Mouse (Mus musculus) v-Abl transformed pro-B cells (cell line): ENCODE data around the gene Dab1.

Experiments
- in situ Hi-C, 2 experiments: fragments of 400-800 bp; cut with MboI; formaldehyde crosslinking; loops; one replicate each; pipeline ENCODE4 v1.15.1; 2025; ENCODE audit not compliant: unreplicated experiment in 2 of 2

The Dab1 gene

GRCm38 (mm10) chr4:104547091-104547490, 927.9 kb downstream of the Dab1 start:
- in situ Hi-C loops = no loop called here

- in situ Hi-C loops = no loop called here
These were observed 929.1 kb downstream of the Dab1 start for GRCm38 (mm10) chr4:104548287-104548686.

- in situ Hi-C loops = no loop called here
These were observed 931.5 kb downstream of the Dab1 start for GRCm38 (mm10) chr4:104550581-104551205.

- in situ Hi-C loops = no loop called here
These were observed 932.4 kb downstream of the Dab1 start for GRCm38 (mm10) chr4:104551390-104552070.

- in situ Hi-C loops = no loop called here
These were observed 936.2 kb downstream of the Dab1 start for GRCm38 (mm10) chr4:104555408-104555807.

- in situ Hi-C loops = no loop called here
These were observed 944.4 kb downstream of the Dab1 start for GRCm38 (mm10) chr4:104563512-104563911.

GRCm38 (mm10) chr4:104570523-104570922, 951.4 kb downstream of the Dab1 start:
- in situ Hi-C loops = no loop called here

- in situ Hi-C loops = no loop called here
These were observed 953.3 kb downstream of the Dab1 start for GRCm38 (mm10) chr4:104572440-104572839.

- in situ Hi-C loops = no loop called here
These were observed 954.3 kb downstream of the Dab1 start for GRCm38 (mm10) chr4:104573419-104573818.

GRCm38 (mm10) chr4:104578370-104578769, 959.2 kb downstream of the Dab1 start:
- in situ Hi-C loops = no loop called here

GRCm38 (mm10) chr4:104579946-104580544, 960.9 kb downstream of the Dab1 start:
- in situ Hi-C loops = no loop called here

- in situ Hi-C loops = no loop called here
These were observed 963.6 kb downstream of the Dab1 start for GRCm38 (mm10) chr4:104582726-104583125.

GRCm38 (mm10) chr4:104587826-104588225, 968.7 kb downstream of the Dab1 start:
- in situ Hi-C loops = no loop called here

- in situ Hi-C loops = no loop called here
These were observed 977.8 kb downstream of the Dab1 start for GRCm38 (mm10) chr4:104596936-104597335.

- in situ Hi-C loops = no loop called here
These were observed 978.6 kb downstream of the Dab1 start for GRCm38 (mm10) chr4:104597490-104598465.

GRCm38 (mm10) chr4:104602804-104603203, 983.6 kb downstream of the Dab1 start:
- in situ Hi-C loops = no loop called here

- in situ Hi-C loops = no loop called here
These were observed 985.1 kb downstream of the Dab1 start for GRCm38 (mm10) chr4:104604298-104604697.

- in situ Hi-C loops = no loop called here
These were observed 987.7 kb downstream of the Dab1 start for GRCm38 (mm10) chr4:104606881-104607280.

GRCm38 (mm10) chr4:104607636-104608035, 988.5 kb downstream of the Dab1 start:
- in situ Hi-C loops = no loop called here

GRCm38 (mm10) chr4:104619452-104619851, 1000.3 kb downstream of the Dab1 start:
- in situ Hi-C loops = no loop called here

- in situ Hi-C loops = no loop called here
These were observed 1006.2 kb downstream of the Dab1 start for GRCm38 (mm10) chr4:104625316-104625715.
